Mouse (Mus musculus): ENCODE data around the gene Gemin7.

DNA sequence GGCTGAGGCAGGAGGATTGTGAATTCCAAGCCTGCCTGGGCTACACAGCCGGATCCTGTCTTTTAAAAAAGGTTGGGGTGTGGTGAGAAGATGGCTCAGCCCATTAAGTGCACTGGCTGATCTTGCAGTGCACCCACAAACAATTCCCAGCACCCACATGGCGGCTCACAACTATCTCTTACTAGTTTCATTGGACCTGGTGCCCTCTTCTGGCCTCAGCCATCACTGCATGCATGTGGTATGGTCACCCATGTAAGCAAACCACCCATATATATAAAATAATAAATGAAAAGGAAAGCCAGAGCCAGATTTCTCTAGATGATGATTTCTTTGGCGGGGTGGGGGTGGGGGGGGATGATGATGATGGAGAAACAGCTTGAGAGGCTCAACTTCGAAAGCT lies 12.9 kb downstream of the Gemin7 start:
- TF ChIP-seq CTCF (IDR thresholded peaks at IDR 0.05; ENCODE audit: low read depth), result peak; percentile 49; the same call in 1 of the 2 replicates
- TF ChIP-seq EP300 (IDR thresholded peaks at IDR 0.05; ENCODE audit: low read depth), result no peak
